Mouse (Mus musculus): Measurements from ENCODE around the gene Fam189a1. TPM values are rescaled to one million over a fixed set of nuclear protein-coding genes. Genes with fewer than 3 reads are reported as not detected.

Fam189a1 gene
- polyA plus RNA-seq, 3 experiments from 2014 or later, result 0.35 to 0.88 TPM; not detected in 1

DNA sequence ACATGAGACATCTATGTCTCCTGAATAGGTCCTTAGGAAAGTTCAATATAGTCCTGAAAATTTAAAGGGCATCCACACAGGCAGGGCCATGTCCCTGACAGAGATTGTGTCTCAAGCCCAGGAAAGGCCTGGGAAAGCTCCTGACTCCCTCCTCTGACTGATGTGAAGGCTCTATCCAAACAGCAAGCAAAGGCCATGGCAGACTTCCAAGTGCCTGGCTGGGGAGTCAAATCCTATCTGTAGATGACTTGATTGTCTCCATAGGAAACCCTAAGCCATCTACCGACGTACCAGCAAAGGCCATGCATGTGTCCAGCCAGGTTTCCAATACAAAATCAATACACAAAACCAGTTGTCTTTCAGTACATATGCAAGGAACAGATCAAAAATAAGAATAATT, 54.7 kb downstream of the Fam189a1 start:
- no peak for ATAC-seq

DNA sequence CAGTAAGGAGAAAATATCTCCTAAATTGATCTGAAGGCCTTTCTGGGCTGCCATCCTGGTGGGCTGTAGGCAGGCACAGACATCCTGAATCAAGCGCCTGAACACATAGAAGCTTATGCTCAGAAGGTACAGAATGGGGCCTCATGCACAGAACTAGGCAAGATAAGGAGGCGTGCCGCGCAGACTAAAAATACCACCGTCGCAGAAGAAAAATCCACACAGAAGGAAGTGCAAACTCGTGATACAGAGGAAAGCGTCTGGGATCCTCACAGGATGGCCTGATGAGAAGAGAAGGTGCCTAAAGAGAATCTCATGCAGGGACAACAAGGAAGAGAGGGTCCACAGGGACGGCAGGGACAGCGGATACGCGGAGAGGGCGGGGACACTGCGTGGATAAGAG, 58.7 kb downstream of the Fam189a1 start:
- ATAC-seq, result no peak

DNA sequence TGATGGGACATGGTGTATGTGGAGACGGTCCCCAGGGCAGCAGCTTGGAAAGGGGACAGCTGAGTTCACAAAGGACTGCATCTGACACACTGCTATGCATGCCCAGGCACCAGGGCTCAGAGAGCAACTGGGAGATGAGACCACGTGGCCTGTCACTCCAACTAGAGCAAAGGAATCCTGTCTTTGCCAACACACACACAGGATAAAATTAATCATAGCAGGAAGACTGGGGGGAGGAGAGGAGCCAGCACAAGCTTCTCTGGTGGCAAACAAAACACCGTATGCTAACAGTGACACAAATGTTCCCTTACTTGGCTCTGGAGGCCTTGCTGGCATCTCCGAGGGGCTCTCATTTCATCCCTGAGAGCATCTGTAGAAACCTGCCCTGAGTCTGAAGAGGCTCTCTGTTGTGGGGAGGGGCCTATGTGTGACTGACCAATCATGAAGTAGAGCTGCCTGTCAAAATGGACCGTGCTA, 60.7 kb downstream of the Fam189a1 start:
- no peak for ATAC-seq

DNA sequence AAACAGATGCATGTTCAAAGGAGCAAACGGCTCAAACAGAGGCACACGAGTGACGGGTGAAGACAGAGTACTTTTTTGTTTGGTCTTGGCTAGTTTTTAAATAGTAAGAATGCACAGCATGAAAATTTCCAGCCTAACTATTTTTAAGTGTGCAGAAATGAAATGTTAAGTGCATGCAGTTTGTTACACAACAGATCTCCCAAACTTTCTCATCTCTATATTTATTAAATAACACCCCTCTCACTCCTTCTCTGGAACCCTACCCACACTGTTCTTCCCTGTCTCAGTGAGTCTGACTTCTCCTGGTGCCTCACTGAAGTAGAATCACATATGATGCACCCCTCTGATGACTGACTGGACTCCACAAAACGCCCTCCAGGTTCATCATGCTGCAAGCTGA, 63.1 kb downstream of the Fam189a1 start:
- no peak for ATAC-seq

DNA sequence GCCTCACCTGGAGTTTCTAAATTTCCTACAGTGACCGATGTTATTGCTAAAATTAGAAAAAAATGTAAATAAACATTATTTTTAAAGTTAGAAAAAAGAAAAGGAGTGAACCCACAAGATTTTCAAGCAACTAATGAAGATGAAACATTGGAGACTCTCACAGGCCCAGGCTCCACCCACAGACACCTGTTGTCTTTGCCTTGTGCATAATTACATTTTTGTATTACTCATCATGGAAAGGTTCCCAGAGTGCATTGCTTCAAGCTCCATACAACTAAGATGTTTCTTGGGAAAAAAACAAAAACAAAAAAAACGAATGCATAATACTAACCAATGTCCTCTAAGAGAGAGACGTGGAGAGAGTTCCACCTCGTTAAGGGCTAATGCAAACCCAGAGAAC, 64.9 kb downstream of the Fam189a1 start:
- no peak for ATAC-seq

DNA sequence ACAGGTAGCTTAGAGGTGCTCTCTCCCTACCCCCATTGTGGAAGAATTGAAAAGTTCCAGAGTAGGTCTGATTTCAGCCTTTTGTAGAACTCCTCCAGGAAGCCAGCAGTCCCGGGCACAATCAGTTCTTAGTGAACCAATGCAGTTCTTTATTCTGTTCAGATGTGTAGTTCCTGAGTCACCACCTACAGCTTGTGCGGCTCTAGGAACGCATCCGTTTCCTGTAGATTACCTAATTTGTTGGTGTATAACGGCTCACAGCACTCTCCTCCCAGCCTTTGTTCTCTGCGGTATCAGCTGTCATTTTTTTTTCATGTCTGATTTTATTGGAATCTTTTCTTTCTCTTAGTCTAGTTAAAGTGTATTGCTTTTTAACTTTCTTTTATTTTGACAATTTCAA, 70.4 kb downstream of the Fam189a1 start:
- ATAC-seq, result no peak

DNA sequence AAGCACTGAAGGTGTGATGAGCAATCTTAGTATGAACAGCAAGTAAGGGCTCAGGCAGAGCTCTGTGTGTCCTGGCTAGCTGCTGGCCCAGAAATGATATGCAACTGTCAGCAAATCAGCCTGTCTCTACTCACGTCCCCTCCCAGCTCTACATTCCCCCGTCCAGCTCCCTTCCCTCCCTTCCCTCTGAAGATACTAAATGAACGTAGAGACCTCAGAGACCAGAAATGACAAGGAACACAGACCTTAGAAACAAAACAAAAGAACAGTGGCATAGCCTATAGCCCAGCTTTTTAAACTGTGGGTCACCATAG, 73.6 kb downstream of the Fam189a1 start:
- ATAC-seq, result no peak

DNA sequence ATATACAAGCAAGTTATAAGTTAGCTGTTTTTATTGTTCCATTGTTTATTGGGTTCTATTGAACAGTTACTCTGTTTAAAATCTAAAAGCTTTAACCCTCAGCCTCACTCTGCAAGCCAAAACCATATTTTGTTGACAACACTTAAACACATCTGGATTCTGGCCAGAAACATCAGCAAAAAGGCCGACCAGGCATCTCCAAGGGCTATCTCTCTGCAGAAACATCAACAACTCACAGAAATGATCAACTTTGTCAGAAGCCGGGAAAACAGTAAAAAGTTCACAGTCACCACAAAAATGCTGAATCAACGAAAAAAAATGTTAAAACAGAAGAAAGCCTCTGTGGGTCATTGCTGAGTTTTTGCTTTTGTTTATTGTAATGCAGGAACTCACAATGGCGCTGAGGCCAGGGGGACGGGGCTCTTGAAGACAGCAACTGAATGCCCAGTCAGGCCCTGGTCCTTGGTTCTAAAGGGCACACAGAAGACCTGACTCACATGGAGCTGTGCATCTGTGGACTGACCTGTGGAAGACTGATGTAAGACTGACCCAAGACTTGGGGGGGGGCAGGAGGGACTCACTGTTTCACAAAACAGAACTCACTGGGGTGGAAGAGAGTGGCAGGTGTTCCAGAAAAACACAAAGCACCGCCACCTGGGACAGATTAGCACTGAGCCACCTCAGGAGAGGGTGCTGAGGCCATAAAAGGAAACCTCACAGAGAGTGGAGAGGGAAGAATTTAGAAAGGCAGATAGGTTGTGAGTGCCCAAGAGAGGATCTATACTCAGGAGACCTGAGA, 74.2 kb downstream of the Fam189a1 start:
- ATAC-seq, result no peak

DNA sequence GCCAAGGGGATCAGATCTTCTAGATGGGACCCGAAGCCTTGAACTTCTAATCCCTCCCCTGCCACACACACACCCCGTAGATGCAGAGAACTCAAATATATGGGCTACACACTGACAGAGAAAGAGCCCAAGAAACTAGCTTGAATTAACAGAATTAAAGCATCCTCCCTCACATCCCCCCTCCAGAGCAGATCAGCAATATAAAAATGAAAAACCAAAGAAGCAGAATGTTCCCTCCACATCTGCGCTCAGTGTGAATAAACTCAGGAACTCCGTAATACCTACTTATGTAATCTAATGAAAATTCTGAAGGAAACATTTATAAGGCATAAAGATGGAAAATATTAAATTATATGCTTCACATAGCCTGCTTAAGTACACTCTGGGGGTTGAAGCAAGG, 80.2 kb downstream of the Fam189a1 start:
- ATAC-seq, result no peak

DNA sequence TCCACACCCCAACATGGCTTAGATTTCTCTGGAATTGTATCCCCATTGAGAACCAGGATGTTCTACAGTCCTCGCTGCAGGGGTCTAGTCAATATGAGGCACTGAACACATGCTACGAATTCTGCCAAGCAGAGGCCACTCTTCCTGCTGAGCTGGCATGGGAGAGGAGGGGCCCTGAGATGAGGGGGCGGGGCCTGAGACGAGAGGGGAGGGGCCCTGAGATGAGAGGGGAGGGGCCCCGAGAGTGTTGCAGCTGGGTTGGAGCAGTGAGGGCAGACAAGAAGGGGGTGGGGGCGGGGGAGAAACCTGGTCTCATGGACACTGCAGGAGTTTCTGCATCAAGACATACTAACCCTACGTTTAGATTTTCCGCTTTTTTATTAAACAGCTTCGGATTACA, 82.2 kb downstream of the Fam189a1 start:
- ATAC-seq, result no peak

DNA sequence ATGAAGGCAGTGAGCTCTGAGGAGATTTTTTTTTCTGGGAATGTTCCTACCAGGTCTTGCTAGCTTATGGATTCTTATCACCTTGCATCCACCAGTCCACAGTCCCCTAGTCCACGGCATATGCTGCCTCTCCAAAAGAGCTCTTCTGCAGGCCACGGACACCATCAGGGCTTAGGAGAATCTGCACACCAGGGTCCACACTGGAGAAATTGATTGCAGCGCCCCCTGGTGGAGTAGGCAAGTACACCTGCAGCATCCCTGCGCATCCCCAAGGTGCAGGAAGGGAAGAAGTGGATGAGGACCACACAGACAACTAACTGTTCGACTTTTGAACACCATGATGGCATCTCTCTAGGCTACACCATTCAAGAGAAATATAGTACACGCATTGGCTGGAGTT, 82.8 kb downstream of the Fam189a1 start:
- ATAC-seq, result no peak

DNA sequence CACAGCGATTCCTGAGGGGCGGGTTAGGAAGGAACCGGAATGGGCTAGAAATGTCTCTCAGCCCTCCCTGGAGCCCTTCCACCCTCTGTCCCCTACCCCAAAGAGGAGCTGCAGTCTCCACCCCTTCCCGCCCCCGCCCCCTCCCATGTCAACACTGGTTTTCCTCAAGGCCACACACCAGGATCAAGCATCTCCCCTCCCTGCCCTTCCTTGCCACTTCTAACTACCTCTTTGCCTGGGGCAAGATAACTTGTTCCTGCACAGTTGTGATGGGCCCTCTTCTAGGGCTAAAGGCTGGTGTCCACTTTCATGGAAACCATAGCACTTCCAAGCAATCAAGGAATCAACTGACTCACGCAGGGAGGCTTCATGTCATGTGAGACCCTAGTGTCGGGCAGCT, 90.2 kb downstream of the Fam189a1 start:
- ATAC-seq, result no peak

DNA sequence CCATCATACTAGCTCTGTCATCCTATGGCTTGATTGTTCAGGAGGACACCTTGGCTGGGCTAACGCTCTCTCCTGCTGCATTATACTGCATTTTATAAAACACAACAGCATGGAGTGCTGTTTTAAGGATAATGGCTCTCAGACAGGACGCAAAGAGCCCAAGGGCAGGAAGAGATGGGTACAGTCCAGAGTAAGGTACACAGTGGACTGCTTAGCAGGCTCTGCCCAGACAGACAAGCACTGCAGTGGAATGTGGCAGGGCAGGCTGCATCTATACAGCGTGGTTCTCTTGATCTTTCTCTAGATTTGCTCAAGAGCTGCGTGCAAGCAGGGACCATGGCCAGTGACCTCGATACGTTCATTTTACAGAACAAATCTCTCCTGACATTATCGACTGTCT, 90.9 kb downstream of the Fam189a1 start:
- ATAC-seq, result no peak

DNA sequence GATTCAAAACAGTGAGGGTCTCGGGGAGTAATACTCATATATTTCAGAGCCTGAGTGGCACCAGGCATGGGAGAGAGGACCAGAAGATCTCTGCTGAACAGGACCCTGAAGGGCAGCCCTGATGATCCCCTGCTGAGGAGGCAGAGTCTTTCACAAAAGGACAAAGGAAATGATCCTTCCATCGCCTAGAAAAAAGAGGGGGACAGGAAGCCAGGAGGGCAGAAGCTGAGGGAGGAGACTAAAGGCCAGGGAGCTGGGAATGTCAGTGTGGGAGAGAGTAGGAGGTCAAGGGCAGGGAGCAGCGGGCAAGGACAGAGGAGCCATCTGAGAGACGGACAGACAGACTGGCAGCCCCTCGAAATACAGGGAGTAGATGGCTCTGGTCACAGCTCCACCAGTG, 91.7 kb downstream of the Fam189a1 start:
- no peak for ATAC-seq

DNA sequence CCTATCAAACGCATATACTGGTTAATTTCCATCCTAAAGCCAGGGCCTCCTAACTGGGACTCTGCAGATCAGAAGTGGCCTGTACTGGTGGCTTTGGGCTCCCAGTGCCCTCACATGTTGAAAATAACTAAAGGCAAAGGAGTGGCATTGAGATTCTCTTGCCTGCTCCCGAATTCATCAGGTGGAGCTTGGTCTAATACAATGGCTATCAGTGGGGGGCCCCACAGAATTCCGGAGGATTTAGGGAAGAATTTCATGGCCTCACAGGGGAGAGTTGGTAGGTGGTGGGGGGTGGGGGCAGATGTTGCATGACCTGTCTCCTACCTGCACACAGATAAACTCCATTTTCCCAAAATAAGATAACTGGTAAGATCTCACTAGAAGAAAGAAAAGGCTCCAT, 92.3 kb downstream of the Fam189a1 start:
- no peak for ATAC-seq

DNA sequence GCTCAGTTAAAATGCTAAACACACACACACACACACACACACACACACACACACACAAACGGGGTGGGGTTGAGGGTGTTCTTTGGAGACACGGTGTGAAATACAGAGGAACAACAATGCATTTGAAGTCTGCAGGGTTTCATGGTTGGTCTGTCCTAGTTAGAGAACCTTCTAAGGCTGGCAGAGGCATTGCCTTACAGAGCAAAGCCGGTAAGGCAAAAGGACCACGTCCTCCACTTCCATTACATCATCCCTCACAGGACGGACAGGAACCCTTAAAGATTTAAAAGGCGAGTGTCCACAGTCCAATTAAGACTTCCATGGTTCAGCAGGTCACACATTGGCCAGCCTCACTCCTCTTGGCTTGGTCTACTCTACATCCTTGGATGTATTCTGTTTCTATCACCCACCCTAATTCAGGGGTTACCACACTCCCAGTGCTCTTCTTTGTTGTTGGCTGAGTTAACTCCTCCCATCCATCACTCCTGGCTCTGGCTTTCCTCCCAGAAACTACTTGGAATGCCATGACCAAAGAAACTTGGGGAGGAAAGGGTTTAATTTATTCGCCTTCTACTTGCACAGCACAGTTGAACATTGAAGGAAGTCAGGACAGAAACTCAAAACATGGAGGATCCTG, 96.1 kb downstream of the Fam189a1 start:
- ATAC-seq, result no peak

DNA sequence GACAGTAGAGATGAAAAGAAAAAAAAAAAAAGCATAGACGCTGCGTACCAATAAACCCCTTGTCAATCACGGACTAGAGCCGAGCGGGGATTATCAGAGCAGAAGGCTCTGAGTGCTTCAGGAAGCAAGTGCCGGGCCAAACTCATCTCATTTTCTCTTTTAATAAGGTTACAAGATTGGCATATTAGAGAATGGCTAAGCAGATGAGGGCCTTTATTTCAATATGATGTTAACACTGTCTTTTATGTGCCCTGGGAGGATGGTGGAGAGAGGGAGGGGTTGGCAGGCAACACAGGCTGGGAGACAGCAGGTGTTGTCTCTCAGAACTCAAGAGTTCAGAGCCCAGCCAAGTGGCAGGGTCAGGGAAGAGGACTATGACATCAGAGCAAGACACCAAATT, 99.5 kb downstream of the Fam189a1 start:
- ATAC-seq, result no peak

DNA sequence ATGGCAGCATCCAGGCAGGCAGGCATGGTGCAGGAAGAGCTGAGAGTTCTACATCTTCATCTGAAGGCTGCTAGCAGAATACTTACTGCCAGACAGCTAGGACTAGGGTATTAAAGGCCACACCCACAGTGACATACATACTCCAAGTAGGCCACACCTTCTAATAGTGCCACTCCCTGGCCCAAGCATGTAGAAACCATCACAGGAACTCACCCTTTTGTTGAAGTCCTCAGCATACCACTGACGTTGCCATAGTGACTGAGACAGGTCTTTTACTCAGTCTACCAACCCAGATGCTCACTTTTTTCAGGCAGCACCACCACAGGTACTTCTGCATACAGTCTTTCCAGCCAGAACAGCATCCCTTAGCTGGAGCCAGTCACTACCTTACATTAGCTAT, 104.4 kb downstream of the Fam189a1 start:
- ATAC-seq, result no peak

DNA sequence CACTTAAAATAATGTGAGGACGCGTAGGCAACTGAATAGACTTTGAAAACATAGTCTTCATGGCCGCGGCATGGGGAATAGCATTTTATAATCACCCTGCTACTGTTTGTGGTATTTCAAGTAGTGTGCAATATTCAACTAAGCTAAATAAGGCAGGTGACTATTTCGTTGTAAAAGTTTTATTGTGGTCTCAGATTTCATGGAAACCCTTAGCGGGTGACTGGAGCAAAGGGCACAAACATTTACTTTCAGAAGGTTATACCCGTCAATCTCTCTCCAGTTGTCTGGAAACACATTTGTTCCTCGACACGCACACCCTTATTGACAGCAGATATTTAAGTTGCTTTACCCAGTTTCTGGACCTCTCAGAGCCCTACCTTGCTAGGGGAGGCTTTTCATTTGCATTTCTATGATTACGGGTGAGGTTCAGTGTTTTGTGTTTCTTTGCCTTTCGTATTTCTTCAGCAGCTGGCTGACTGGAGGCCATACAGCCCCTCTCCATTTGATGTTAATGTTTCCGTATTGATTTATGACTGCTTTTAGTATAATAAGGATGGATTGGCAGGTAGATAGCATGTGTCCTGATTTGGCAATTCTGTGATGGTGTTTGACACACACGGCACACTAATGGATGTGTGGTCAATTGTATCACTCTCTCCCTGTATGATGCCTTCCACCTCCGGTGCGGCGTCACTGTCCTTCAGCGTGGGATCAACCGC, 107.0 kb downstream of the Fam189a1 start:
- no peak for ATAC-seq

DNA sequence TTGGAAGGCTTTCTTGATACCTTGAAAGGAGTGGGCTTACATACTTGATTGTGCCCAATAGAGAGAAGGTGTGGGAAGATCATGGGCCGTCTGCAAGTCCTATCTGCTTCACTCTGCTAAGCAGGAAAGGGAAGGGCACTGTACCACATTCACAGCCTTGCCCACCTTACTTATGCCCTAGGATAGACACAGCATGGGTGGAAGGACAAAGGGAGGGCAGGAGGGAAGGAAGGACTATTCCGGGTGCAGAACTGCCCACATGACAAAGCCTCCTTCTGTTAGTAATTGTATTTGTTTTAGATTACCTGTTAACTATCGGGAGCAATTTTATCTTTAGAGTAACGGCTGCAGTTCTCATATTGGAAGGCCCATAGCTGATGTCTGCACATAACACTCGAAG, 108.7 kb downstream of the Fam189a1 start:
- ATAC-seq, result no peak

DNA sequence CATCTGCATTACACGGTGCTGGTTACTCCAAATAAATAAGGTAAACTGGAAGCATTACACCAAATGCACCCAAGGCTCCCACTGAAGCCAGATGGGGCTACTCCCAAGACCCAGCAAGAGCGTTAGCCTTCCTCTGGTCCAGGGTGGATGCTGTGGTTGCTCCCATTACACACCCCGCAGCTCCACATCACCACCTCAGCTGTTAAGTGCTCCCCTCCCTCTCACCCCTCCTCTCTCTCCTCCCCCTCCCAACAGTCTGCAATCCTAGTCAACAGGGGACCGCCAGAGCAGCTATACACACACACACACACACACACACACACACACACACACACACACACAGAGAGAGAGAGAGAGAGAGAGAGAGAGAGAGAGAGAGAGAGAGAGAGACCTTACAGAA, 109.7 kb downstream of the Fam189a1 start:
- ATAC-seq, result no peak

DNA sequence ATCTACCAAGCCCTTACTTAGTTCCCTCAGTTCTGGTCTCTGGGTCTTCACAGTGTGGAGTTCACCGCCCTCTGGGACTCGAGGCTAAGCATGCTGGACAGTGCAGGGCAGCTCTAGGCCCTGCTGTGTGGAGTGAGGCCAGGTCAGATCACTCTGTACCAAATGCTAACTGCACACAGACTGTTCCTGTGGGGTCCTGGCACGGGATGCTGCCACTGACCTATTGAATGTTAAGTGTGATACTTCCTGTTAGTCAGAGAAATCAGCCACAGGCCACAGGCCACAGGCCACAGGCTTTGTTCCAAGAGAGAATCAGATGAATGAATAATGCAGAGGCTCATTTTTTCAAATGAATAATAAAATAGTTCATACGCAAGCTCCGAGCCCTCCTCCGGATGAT, 112.1 kb downstream of the Fam189a1 start:
- no peak for ATAC-seq

DNA sequence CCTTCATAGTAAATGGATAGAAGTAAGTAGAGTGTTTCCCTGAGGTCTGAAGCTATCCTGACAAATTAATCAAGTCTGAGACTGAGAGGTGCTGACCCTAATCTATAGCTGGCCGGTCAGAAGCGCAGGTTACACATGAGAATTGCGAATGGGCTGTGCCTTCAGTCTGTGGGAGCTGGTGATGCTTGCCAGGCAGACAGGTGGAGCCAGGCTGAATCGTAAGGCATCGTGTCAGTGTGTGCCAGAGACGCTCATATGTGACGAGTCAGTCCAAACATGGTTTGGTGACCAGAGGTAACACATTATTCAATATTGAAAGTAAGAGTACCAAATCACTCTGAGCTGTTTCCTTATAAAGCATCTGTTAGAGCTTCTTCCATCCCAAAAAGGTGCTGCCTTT, 115.3 kb downstream of the Fam189a1 start:
- no peak for ATAC-seq

DNA sequence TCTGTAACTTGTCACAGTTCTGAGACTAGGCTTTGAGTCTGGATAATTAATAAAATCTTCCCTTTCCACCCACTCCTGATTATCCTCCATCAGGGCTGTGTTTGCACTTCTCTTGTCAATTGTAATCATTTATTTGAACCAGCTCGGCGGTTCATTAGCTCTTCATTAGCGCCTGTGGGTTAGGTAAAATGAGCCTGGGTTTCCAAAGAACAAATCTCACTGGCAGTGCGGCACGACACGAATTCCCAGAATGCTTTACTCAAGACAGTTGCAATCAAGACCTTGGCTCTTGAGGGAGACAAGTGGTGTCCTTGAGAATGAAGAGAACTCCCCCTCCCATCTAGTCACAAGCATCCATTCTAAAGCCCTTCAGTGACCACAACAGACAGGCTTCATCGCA, 124.6 kb downstream of the Fam189a1 start:
- no peak for ATAC-seq

Measured in inflammation-experienced regulatory T-cells, adult 6 months (primary cell).